Mouse (Mus musculus) kidney, embryonic 16.5 days (tissue): Measurements from ENCODE around the gene Zfp422. TPM values are rescaled to one million over a fixed set of nuclear protein-coding genes. Genes with fewer than 3 reads are reported as not detected.

Experiments
- ATAC-seq: fragments of 200-750 bp; cut with Nextera tagmentation; 2 replicates; pipeline ENCODE4 v1.8.0; 2017; ENCODE audit warnings: moderate TSS enrichment; ENCODE audit not compliant: low FRiP score, low TSS enrichment
- H3K27ac ChIP-seq: fragments of 300-500 bp; sonication (generic); 2 replicates; pipeline ENCODE4 v1.5.1; 2014; ENCODE audit warnings: low read length
- H3K27me3 ChIP-seq: fragments of 300-500 bp; sonication (generic); 2 replicates; pipeline ENCODE4 v1.6.1; 2014; ENCODE audit warnings: low read length, control low read depth, mixed read lengths; ENCODE audit not compliant: insufficient read depth
- H3K36me3 ChIP-seq: fragments of 300-500 bp; sonication (generic); 2 replicates; pipeline ENCODE4 v1.6.1; 2014; ENCODE audit warnings: low read length, control low read depth, mixed read lengths; ENCODE audit not compliant: insufficient read depth
- H3K4me1 ChIP-seq: fragments of 300-500 bp; sonication (generic); 2 replicates; pipeline ENCODE4 v1.6.1; 2014; ENCODE audit warnings: low read length, control low read depth, mixed read lengths; ENCODE audit not compliant: insufficient read depth
- H3K4me2 ChIP-seq: fragments of 300-500 bp; sonication (generic); replicated peaks from 2 replicates; pipeline ENCODE4 v1.6.1; 2014; ENCODE audit warnings: low read depth, low read length
- H3K4me3 ChIP-seq: fragments of 300-500 bp; sonication (generic); 2 replicates; pipeline ENCODE4 v1.5.1; 2014; ENCODE audit warnings: mild to moderate bottlenecking, low read length
- H3K9ac ChIP-seq: fragments of 300-500 bp; sonication (generic); replicated peaks from 2 replicates; pipeline ENCODE4 v1.6.1; 2014; ENCODE audit warnings: low read length
- H3K9me3 ChIP-seq: fragments of 300-500 bp; sonication (generic); 2 replicates; pipeline ENCODE4 v1.6.1; 2016; ENCODE audit warnings: low read length, control low read depth
- WGBS: fragments of 180-500 bp; shearing (Covaris S2); extraction: QIAGEN DNeasy Blood & Tissue Kit; methylation state at CpG from one replicate; pipeline ENCODE4 v1.1.7; 2014; 5-methylcytosine and 5-hydroxymethylcytosine counted together
- polyA plus RNA-seq: library from polyadenylated mRNA; unstranded; fragments of >200 nt; fragmentation: Nextera tagmentation; extraction: Ambion mirVana; gene quantifications from 2 replicates; pipeline ENCODE4 v1.2.1, GENCODE M21; 2015

The Zfp422 gene
- 192 TPM in 2 replicates for polyA plus RNA-seq

- under 1% methylated on average over 47 of the region's 56 CpGs for WGBS
- H3K9ac ChIP-seq: peak within 1 kb of the TSS; percentile 97
- peak within 1 kb of the TSS; percentile 68 for H3K4me3 ChIP-seq
- H3K27ac ChIP-seq: peak within 1 kb of the TSS; percentile 86
- peaks cover 21% of the 10 kb centered on the region for H3K36me3 ChIP-seq
- 0 out of 2 replicates have a peak, but pooled peaks cover 4% of the 10 kb centered on the region for H3K4me1 ChIP-seq
- H3K27me3 ChIP-seq: no peaks in the 10 kb centered on the region
- peak; percentile 93 for ATAC-seq
- peak within 1 kb of the TSS; percentile 80 for H3K4me2 ChIP-seq
- no peaks in the 10 kb centered on the region for H3K9me3 ChIP-seq
Observed at GRCm38 (mm10) chr6:116628539-116629171, at the start of gene Zfp422. Gene Zfp422, minus strand, starts transcription at chr6:116628999.

GRCm38 (mm10) chr6:116677321-116677720 lies 48.5 kb upstream of the Zfp422 start:
- Histone ChIP-seq H3K9me3 (no peaks in the 10 kb centered on the region), H3K9ac (no peak overlapping the region), H3K27ac (no peak overlapping the region), H3K4me2 (no peak overlapping the region), H3K27me3 (no peaks in the 10 kb centered on the region), H3K36me3 (no peaks in the 10 kb centered on the region), H3K4me3 (no peak overlapping the region), H3K4me1 (peaks cover 13% of the 10 kb centered on the region)
- 64% methylated on average over 6 of the region's 6 CpGs for WGBS
- ATAC-seq: no peak

- no peaks in the 10 kb centered on the region for H3K27me3 ChIP-seq
- no peaks in the 10 kb centered on the region for H3K9me3 ChIP-seq
- H3K36me3 ChIP-seq: no peaks in the 10 kb centered on the region
- 62% methylated on average over 10 of the region's 10 CpGs for WGBS
- no peak overlapping the region for H3K4me2 ChIP-seq
- ATAC-seq: no peak
- H3K27ac ChIP-seq: no peak overlapping the region
- H3K9ac ChIP-seq: no peak overlapping the region
- peaks cover 13% of the 10 kb centered on the region for H3K4me1 ChIP-seq
- H3K4me3 ChIP-seq: no peak overlapping the region
Observed at GRCm38 (mm10) chr6:116676355-116676913, 47.6 kb upstream of the Zfp422 start.

- Histone ChIP-seq H3K9me3 (no peaks in the 10 kb centered on the region), H3K4me2 (peak overlapping the region; percentile 96), H3K27ac (peak overlapping the region; percentile 21; the same call in 1 of the 2 replicates), H3K4me1 (peaks cover 23% of the 10 kb centered on the region), H3K27me3 (no peaks in the 10 kb centered on the region), H3K9ac (peak overlapping the region; percentile 59), H3K4me3 (peak overlapping the region; percentile 49), H3K36me3 (no peaks in the 10 kb centered on the region)
- 19% methylated on average over 16 of the region's 16 CpGs for WGBS
- no peak for ATAC-seq
Observed at GRCm38 (mm10) chr6:116674283-116674886, 45.6 kb upstream of the Zfp422 start.

- Histone ChIP-seq H3K4me3 (peak within 1 kb of the TSS; percentile 49), H3K36me3 (no peaks in the 10 kb centered on the region), H3K27me3 (no peaks in the 10 kb centered on the region), H3K27ac (peak within 1 kb of the TSS; percentile 21), H3K4me2 (peak within 1 kb of the TSS; percentile 96), H3K4me1 (peaks cover 23% of the 10 kb centered on the region), H3K9me3 (no peaks in the 10 kb centered on the region), H3K9ac (peak within 1 kb of the TSS; percentile 59)
- ATAC-seq: peak; percentile 91
- under 1% methylated on average over 44 of the region's 44 CpGs for WGBS
Observed at GRCm38 (mm10) chr6:116673471-116674282, 44.9 kb upstream of the Zfp422 start, which contains the start of gene Rassf4. Gene Rassf4, minus strand, starts transcription at chr6:116673952.

- H3K4me1 ChIP-seq: peaks cover 23% of the 10 kb centered on the region
- WGBS: 73% methylated on average over 5 of the region's 5 CpGs
- H3K4me3 ChIP-seq: no peak overlapping the region
- no peaks in the 10 kb centered on the region for H3K9me3 ChIP-seq
- H3K27ac ChIP-seq: no peak overlapping the region
- no peaks in the 10 kb centered on the region for H3K36me3 ChIP-seq
- no peak overlapping the region for H3K9ac ChIP-seq
- H3K27me3 ChIP-seq: no peaks in the 10 kb centered on the region
- no peak overlapping the region for H3K4me2 ChIP-seq
- ATAC-seq: no peak
Observed at GRCm38 (mm10) chr6:116672349-116672748, 43.5 kb upstream of the Zfp422 start.

- Histone ChIP-seq H3K4me3 (no peak overlapping the region), H3K9me3 (no peaks in the 10 kb centered on the region), H3K27ac (no peak overlapping the region), H3K4me1 (peaks cover 23% of the 10 kb centered on the region), H3K27me3 (no peaks in the 10 kb centered on the region), H3K36me3 (no peaks in the 10 kb centered on the region), H3K4me2 (no peak overlapping the region), H3K9ac (no peak overlapping the region)
- 84% methylated on average over 4 of the region's 4 CpGs for WGBS
- no peak for ATAC-seq
Observed at GRCm38 (mm10) chr6:116671768-116672167, 43.0 kb upstream of the Zfp422 start.

- H3K27me3 ChIP-seq: no peaks in the 10 kb centered on the region
- H3K4me1 ChIP-seq: peaks cover 17% of the 10 kb centered on the region
- H3K9me3 ChIP-seq: no peaks in the 10 kb centered on the region
- no peaks in the 10 kb centered on the region for H3K36me3 ChIP-seq
- H3K4me2 ChIP-seq: no peak overlapping the region
- no peak overlapping the region for H3K27ac ChIP-seq
- no peak overlapping the region for H3K4me3 ChIP-seq
- no peak overlapping the region for H3K9ac ChIP-seq
- ATAC-seq: peak; percentile 27
- 13% methylated on average over 5 of the region's 5 CpGs for WGBS
Observed at GRCm38 (mm10) chr6:116671031-116671430, 42.2 kb upstream of the Zfp422 start.

GRCm38 (mm10) chr6:116670144-116670543 lies 41.3 kb upstream of the Zfp422 start:
- H3K4me3 ChIP-seq: no peak overlapping the region
- H3K9ac ChIP-seq: no peak overlapping the region; the same call in 1 of the 2 replicates
- H3K9me3 ChIP-seq: no peaks in the 10 kb centered on the region
- H3K36me3 ChIP-seq: no peaks in the 10 kb centered on the region
- ATAC-seq: no peak
- WGBS: 39% methylated on average over 6 of the region's 6 CpGs
- no peaks in the 10 kb centered on the region for H3K27me3 ChIP-seq
- no peak overlapping the region for H3K27ac ChIP-seq
- H3K4me1 ChIP-seq: peaks cover 17% of the 10 kb centered on the region
- H3K4me2 ChIP-seq: no peak overlapping the region
